Mouse (Mus musculus) stomach, embryonic 14.5 days (tissue): ENCODE data around the gene Bcdin3d. TPM values are rescaled to one million over a fixed set of nuclear protein-coding genes. Genes with fewer than 3 reads are reported as not detected.

ENCODE experiments used
- ATAC-seq: fragments of 200-750 bp; cut with Nextera tagmentation; 2 replicates; pipeline ENCODE4 v1.8.0; 2017; ENCODE audit warnings: low read depth, moderate TSS enrichment; ENCODE audit not compliant: insufficient number of reproducible peaks, insufficient read depth, low FRiP score
- H3K27ac ChIP-seq: fragments of 300-500 bp; sonication (generic); 2 replicates; pipeline ENCODE4 v1.5.1; 2014; ENCODE audit warnings: mild to moderate bottlenecking, low read length, moderate library complexity, mixed read lengths
- H3K27me3 ChIP-seq: fragments of 300-500 bp; sonication (generic); 2 replicates; pipeline ENCODE4 v1.6.1; 2014; ENCODE audit warnings: low read length, control low read depth, mixed read lengths; ENCODE audit not compliant: control insufficient read depth, insufficient read depth
- H3K36me3 ChIP-seq: fragments of 300-500 bp; sonication (generic); 2 replicates; pipeline ENCODE4 v1.6.1; 2014; ENCODE audit warnings: mild to moderate bottlenecking, control low read depth, low read length, moderate library complexity, mixed read lengths; ENCODE audit not compliant: control insufficient read depth, insufficient read depth
- H3K4me1 ChIP-seq: fragments of 300-500 bp; sonication (generic); 2 replicates; pipeline ENCODE4 v1.6.1; 2014; ENCODE audit warnings: low read length, control low read depth, mixed read lengths; ENCODE audit not compliant: control insufficient read depth, insufficient read depth
- H3K4me2 ChIP-seq: fragments of 300-500 bp; sonication (generic); replicated peaks from 2 replicates; pipeline ENCODE4 v1.6.1; 2014; ENCODE audit warnings: low read depth, low read length, control low read depth
- H3K4me3 ChIP-seq: fragments of 300-500 bp; sonication (generic); 2 replicates; pipeline ENCODE4 v1.5.1; 2014; ENCODE audit warnings: low read depth, low read length, control low read depth
- H3K9ac ChIP-seq: fragments of 300-500 bp; sonication (generic); replicated peaks from 2 replicates; pipeline ENCODE4 v1.6.1; 2014; ENCODE audit warnings: low read depth, mild to moderate bottlenecking, control low read depth, low read length, moderate library complexity, mixed read lengths
- H3K9me3 ChIP-seq: fragments of 300-500 bp; sonication (generic); 2 replicates; pipeline ENCODE4 v1.6.1; 2016; ENCODE audit warnings: low read depth, low read length, control low read depth; ENCODE audit not compliant: control insufficient read depth
- WGBS: fragments of 180-500 bp; shearing (Covaris S2); extraction: QIAGEN DNeasy Blood & Tissue Kit; methylation state at CpG from one replicate; pipeline ENCODE4 v1.1.7; 2014; 5-methylcytosine and 5-hydroxymethylcytosine counted together
- polyA plus RNA-seq: library from polyadenylated mRNA; unstranded; fragments of >200 nt; fragmentation: Nextera tagmentation; extraction: Ambion mirVana; gene quantifications from 2 replicates; pipeline ENCODE4 v1.2.1, GENCODE M21; 2014

The Bcdin3d gene
- polyA plus RNA-seq, 1 experiment from 2014 or later: 16.7 TPM

DNA sequence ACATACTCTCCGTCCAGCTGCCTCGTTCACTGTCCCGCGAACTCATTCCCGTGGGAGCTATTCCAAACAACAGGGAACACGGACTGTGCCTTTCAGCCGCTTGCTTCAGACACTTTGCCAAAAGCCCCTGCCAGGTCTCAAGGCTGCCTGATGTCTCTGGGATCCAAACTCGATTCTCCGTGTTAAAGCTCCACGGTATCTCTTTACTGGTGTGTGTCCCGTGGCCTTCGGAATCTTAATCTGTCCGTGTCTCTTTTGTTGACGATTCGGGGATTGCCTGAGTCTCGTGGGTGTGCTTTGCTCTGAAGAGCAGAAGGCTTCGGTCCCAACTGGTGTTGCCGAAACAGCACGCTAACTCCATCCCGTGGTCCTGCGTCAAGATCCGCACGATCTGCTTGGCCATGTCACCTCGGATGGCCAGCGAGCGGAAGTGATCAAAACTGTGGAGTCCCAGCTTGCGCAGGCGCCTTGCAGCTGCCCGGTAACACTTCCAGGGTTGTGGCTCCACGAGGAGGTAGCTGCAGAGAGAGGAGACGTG lies 4.2 kb downstream of the Bcdin3d start:
- ATAC-seq: no peak
- WGBS: 89% methylated on average over 31 of the region's 31 CpGs
- Histone ChIP-seq H3K27me3 (no peaks in the 10 kb centered on the region), H3K27ac (no peak overlapping the region), H3K9me3 (no peaks in the 10 kb centered on the region), H3K9ac (no peak overlapping the region), H3K36me3 (no peaks in the 10 kb centered on the region), H3K4me2 (no peak overlapping the region), H3K4me1 (peaks cover 5% of the 10 kb centered on the region; the same call in 1 of the 2 replicates), H3K4me3 (no peak overlapping the region)

DNA sequence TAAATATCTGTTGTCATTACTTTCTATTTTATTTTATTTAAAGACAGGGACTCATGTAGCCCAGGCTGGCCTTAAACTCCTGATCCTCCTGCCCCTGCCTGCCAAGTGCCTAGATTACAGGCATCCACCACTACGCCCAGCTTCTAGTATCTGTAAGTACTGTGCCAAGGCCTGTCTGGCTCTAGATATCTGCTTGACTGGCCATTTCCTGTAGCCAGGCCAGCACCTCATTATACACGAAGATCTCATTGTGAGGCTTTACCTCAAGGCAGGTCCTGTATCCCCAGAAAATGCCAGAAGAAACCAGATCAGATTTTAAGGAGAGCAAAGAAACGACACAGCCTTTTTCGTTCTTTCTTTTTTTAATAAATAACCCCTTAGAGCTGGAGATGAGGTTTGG lies 4.8 kb downstream of the Bcdin3d start:
- H3K4me2 ChIP-seq: no peak overlapping the region
- H3K4me3 ChIP-seq: no peak overlapping the region

DNA sequence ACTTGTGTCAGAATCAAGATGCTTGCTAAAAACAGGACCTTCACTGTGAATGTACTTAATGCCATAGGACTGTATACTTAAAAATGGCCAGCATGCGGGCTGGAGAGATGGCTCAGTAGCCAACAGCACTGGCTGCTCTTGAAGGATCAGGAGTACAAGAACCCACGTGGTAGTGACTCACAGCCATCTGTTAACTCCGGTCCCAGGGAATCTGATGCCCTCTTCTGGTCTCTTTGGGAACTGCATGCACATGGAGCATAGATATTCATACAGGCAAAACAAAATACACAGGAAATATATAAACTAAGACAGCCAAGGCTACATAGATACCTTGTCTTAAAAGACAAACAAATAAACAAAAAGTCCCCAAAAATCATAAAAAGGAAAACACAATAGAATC lies 5.5 kb downstream of the Bcdin3d start:
- ATAC-seq: no peak
- H3K27me3 ChIP-seq: no peaks in the 10 kb centered on the region
- WGBS: 42% methylated on average over 3 of the region's 3 CpGs

More for the DNA sequence above, 4.8 kb downstream of the Bcdin3d start:
- Histone ChIP-seq H3K4me1 (peaks cover 5% of the 10 kb centered on the region; the same call in 1 of the 2 replicates), H3K36me3 (no peaks in the 10 kb centered on the region), H3K27ac (no peak overlapping the region), H3K27me3 (no peaks in the 10 kb centered on the region), H3K9ac (no peak overlapping the region), H3K9me3 (no peaks in the 10 kb centered on the region)
- no peak for ATAC-seq
- 94% methylated on average over 4 of the region's 4 CpGs for WGBS

DNA sequence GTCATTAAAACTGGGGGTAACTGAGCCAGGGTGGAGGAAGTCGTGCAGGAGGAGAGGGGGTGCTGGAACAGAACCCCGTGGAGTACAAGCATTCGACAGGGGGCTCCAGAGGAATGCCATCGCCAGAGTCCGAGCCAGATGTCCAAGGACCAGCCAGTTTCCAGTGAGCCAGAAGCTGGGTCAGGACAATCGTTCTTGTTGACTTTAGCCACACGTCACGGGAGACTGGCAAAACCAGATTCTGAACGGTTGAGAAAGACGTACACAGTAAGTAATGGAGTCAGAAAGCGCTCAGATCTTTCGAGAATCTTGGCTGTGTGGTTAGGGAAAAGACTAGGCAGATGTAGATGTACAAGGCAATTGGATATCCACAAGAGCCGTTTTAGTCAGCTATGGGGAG lies 11.3 kb downstream of the Bcdin3d start:
- 0 out of 2 replicates have a peak, but pooled peaks cover 4% of the 10 kb centered on the region for H3K4me1 ChIP-seq
- H3K9ac ChIP-seq: no peak overlapping the region
- ATAC-seq: no peak
- 0 out of 2 replicates have a peak overlapping the region, but pooled peaks have one; percentile 15 for H3K4me2 ChIP-seq
- H3K4me3 ChIP-seq: no peak overlapping the region
- no peak overlapping the region for H3K27ac ChIP-seq
- no peaks in the 10 kb centered on the region for H3K36me3 ChIP-seq
- no peaks in the 10 kb centered on the region for H3K9me3 ChIP-seq
- H3K27me3 ChIP-seq: no peaks in the 10 kb centered on the region
- WGBS: 60% methylated on average over 13 of the region's 13 CpGs

More for the DNA sequence above, 5.5 kb downstream of the Bcdin3d start:
- Histone ChIP-seq H3K4me3 (no peak overlapping the region), H3K9ac (no peak overlapping the region), H3K4me1 (peaks cover 5% of the 10 kb centered on the region; the same call in 1 of the 2 replicates), H3K36me3 (no peaks in the 10 kb centered on the region), H3K4me2 (no peak overlapping the region), H3K27ac (no peak overlapping the region), H3K9me3 (no peaks in the 10 kb centered on the region)

DNA sequence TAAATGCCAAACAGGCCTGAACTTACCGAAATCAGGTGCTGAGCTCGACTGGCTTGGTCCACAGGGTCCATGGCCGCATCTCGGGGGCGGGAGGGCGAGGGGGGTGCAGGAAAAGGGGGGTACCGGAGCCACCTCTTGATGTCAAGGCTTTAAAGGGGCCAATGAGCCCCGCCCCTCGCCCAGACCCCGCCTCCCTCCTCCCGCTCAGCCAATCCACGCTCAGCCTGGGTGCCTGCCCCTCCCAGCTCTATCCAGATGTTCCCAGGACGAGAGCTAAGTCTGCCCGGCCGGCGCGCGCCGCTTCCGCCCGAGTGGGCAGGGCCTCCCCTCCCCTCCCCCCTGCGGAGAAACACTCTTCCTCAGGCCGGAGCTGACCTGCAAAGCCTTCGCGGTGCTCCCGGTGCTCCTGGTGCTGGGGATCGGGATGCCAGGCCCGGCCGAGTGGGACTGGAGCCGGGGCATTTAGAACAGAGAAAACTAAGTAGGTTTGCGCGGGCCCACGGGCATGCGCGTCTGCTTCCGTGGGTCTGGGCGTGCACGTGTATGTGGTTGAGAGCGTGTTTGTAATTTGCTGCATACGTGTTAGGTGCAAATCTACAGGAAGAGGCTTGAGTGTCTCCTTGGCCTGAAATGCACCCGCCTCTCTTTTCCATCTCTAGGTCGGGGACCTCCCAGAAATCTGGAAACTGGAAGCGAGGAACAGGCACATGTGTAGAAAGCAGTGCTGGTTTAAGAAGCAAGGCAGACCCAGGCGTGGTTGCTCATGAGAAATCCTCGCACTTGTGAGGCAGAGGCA lies 16.7 kb downstream of the Bcdin3d start, which contains the start of gene Nckap5l:
TSS of gene Nckap5l (minus strand) at position 143 of the 796 bp plus-strand sequence.
- Histone ChIP-seq H3K4me3 (peak within 1 kb of the TSS; percentile 84), H3K4me2 (peak within 1 kb of the TSS; percentile 72), H3K27me3 (no peaks in the 10 kb centered on the region), H3K36me3 (peaks cover 3% of the 10 kb centered on the region; the same call in 1 of the 2 replicates), H3K4me1 (peaks cover 24% of the 10 kb centered on the region), H3K27ac (peak within 1 kb of the TSS; percentile 93), H3K9me3 (no peaks in the 10 kb centered on the region), H3K9ac (peak within 1 kb of the TSS; percentile 64)
- ATAC-seq: peak; percentile 96
- under 1% methylated on average over 38 of the region's 45 CpGs for WGBS

DNA sequence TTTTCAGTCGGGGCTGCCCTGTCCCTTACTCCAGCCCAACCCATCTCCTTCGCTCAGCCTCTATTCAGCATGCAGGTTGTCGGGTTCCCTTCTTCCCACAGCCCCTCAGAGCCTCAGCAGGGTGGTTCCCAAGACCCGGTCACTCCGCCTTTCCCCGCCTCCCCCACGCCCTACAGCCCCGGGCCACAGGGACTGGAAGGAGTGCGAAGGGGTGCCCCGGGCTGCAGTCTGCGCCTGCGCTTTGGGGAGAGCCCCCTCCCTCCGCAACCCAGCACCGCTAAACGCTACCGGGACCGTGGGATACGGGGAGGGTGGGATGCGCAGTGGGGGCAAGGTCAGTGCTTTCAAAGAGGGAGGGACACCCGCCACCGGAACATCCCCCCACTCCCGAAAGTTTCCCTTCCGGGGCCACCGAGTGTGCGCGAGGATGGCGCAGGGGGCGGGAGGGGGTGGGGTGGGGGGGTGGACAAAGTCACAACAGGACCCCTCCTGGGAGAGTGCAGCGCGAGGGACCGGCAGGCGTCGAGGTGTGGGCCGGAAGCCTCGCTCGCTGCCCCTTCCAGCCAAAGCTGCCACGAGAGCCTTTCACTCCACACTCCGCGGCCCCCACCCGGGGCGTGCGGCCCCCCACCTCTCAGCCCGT lies 17.4 kb downstream of the Bcdin3d start:
- Histone ChIP-seq H3K4me1 (peaks cover 24% of the 10 kb centered on the region), H3K9me3 (no peaks in the 10 kb centered on the region), H3K27me3 (no peaks in the 10 kb centered on the region), H3K36me3 (peaks cover 4% of the 10 kb centered on the region; the same call in 1 of the 2 replicates), H3K4me2 (peak overlapping the region; percentile 72), H3K4me3 (peak overlapping the region; percentile 84), H3K9ac (peak overlapping the region; percentile 64), H3K27ac (peak overlapping the region; percentile 93)
- peak; percentile 80 for ATAC-seq
- WGBS: under 1% methylated on average over 38 of the region's 43 CpGs

DNA sequence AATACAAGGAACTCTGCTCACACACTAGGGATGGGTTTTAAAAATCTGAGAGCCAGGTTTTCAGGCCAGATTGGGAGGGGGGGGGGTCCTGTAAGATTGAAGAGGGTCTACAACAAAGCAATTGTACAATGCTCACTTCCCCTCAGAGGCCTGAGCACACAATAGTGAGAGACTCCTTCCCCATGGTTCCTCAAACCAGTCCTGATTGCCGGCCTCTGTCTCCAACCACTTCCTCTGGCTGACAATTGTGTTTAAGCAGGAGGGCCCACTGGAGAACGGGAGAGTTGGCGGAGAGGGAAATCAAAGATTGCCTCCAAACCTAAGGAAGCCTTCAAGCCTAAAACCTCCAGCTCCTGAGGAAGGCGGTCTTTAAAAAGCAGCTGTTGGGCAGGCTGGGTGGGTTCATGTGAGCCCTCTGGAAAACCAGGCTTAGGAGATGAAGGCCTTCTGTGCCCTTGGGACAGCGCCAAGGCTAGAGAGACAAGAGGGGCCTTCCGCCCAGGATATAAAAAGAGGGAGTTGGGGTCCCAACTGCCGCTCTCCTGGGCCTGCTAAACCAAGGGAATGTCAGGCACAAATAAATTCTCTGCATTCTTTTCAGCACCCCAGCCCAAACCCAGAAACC lies 18.1 kb downstream of the Bcdin3d start:
- Histone ChIP-seq H3K9ac (peak overlapping the region; percentile 64), H3K36me3 (peaks cover 4% of the 10 kb centered on the region; the same call in 1 of the 2 replicates), H3K27ac (peak overlapping the region; percentile 93; the same call in 1 of the 2 replicates), H3K4me2 (peak overlapping the region; percentile 72), H3K4me3 (peak overlapping the region; percentile 84), H3K4me1 (peaks cover 29% of the 10 kb centered on the region), H3K27me3 (no peaks in the 10 kb centered on the region), H3K9me3 (no peaks in the 10 kb centered on the region)
- WGBS: 18% methylated on average over 7 of the region's 7 CpGs
- no peak for ATAC-seq

DNA sequence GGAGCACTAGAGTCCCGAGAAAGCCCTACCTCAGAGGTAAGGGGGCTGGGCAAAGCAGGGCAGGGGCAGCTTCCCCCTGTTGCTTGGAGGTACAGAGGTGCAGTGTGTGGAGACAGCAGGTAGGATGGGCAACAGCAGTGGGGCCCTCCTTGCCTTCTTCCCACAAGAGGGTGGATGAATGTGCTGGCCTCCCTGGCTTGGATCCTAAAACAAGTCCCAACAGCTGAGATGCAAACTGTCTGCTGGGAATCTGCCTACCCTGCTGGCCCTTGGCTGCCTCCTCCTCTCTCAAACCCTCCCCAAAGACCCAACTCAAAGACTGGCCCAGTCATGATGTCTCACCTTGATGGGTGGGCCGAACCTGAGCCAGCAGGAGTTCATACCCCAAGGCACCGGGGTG lies 19.1 kb downstream of the Bcdin3d start:
- Histone ChIP-seq H3K27ac (no peak overlapping the region), H3K4me3 (no peak overlapping the region), H3K9ac (no peak overlapping the region), H3K36me3 (peaks cover 4% of the 10 kb centered on the region; the same call in 1 of the 2 replicates), H3K4me1 (peaks cover 29% of the 10 kb centered on the region), H3K4me2 (peak overlapping the region; percentile 72; the same call in 1 of the 2 replicates), H3K27me3 (no peaks in the 10 kb centered on the region), H3K9me3 (no peaks in the 10 kb centered on the region)
- WGBS: 68% methylated on average over 3 of the region's 3 CpGs
- no peak for ATAC-seq
